Mouse (Mus musculus): ENCODE measurements around the gene Son.

GRCm38 (mm10) chr16:91649781-91650180, 2.5 kb downstream of the Son start:
- TF ChIP-seq CTCF (IDR thresholded peaks at IDR 0.05; ENCODE audit: low read depth): no peak
- no peak for TF ChIP-seq EP300 (IDR thresholded peaks at IDR 0.05; ENCODE audit: low read depth)

Measured in liver, postnatal 0 days (tissue).